Mouse (Mus musculus) forebrain, embryonic 14.5 days (tissue): ENCODE data around the gene Aaas. TPM values are rescaled to one million over a fixed set of nuclear protein-coding genes. Genes with fewer than 3 reads are reported as not detected.

Experiments used
- ATAC-seq: fragments of 200-750 bp; cut with Nextera tagmentation; 2 replicates; pipeline ENCODE4 v1.8.0; 2017; ENCODE audit warnings: mild to moderate bottlenecking, moderate library complexity
- DNase-seq: peaks from one replicate; pipeline ENCODE4 v3.0.0-alpha.2; 2015; ENCODE audit warnings: low spot score
- H3K27ac ChIP-seq: fragments of 300-500 bp; sonication (generic); 2 replicates; pipeline ENCODE4 v1.5.1; 2014; ENCODE audit warnings: low read depth, mild to moderate bottlenecking, control low read depth, low read length, moderate library complexity
- H3K27me3 ChIP-seq: fragments of 300-500 bp; sonication (generic); replicated peaks from 2 replicates; pipeline ENCODE4 v1.6.1; 2014; ENCODE audit warnings: low read length, control low read depth, mixed read lengths; ENCODE audit not compliant: control insufficient read depth, insufficient read depth
- H3K36me3 ChIP-seq: fragments of 300-500 bp; sonication (generic); 2 replicates; pipeline ENCODE4 v1.6.1; 2014; ENCODE audit warnings: low read length, control low read depth; ENCODE audit not compliant: control insufficient read depth, insufficient read depth
- H3K4me1 ChIP-seq: fragments of 300-500 bp; sonication (generic); 2 replicates; pipeline ENCODE4 v1.6.1; 2014; ENCODE audit warnings: antibody characterized with exemption, low read length, control low read depth; ENCODE audit not compliant: control insufficient read depth, insufficient read depth
- H3K4me2 ChIP-seq: fragments of 300-500 bp; sonication (generic); 2 replicates; pipeline ENCODE4 v1.6.1; 2014; ENCODE audit warnings: mild to moderate bottlenecking, control low read depth, low read length
- H3K4me3 ChIP-seq: fragments of 300-500 bp; sonication (generic); 2 replicates; pipeline ENCODE4 v1.5.1; 2014; ENCODE audit warnings: low read depth, low read length, control low read depth
- H3K9ac ChIP-seq: fragments of 300-500 bp; sonication (generic); 2 replicates; pipeline ENCODE4 v1.6.1; 2014; ENCODE audit warnings: mild to moderate bottlenecking, low read length, control low read depth, moderate library complexity
- H3K9me3 ChIP-seq: fragments of 300-500 bp; sonication (generic); replicated peaks from 2 replicates; pipeline ENCODE4 v1.6.1; 2016; ENCODE audit warnings: low read length, control low read depth, mixed read lengths; ENCODE audit not compliant: control insufficient read depth
- WGBS: fragments of 180-500 bp; shearing (Covaris S2); extraction: QIAGEN DNeasy Blood & Tissue Kit; methylation state at CpG from one replicate; pipeline ENCODE4 v1.1.7; 2014; 5-methylcytosine and 5-hydroxymethylcytosine counted together
- polyA plus RNA-seq: library from polyadenylated mRNA; unstranded; fragments of >200 nt; fragmentation: Nextera tagmentation; extraction: Ambion mirVana; gene quantifications from 2 replicates; pipeline ENCODE4 v1.2.1, GENCODE M21; 2014

Aaas gene
- polyA plus RNA-seq, 1 experiment from 2014 or later = 48.2 TPM

GRCm38 (mm10) chr15:102310074-102310845 is 40.3 kb downstream of the Aaas start:
- Histone ChIP-seq H3K4me2 (no peak overlapping the region), H3K27ac (no peak overlapping the region), H3K9me3 (no peaks in the 10 kb centered on the region), H3K9ac (no peak overlapping the region), H3K4me1 (no peaks in the 10 kb centered on the region), H3K4me3 (no peak overlapping the region), H3K27me3 (no peaks in the 10 kb centered on the region), H3K36me3 (peaks cover 76% of the 10 kb centered on the region)
- DNase-seq (no peak), ATAC-seq (no peak)
- WGBS = 89% methylated on average over 10 of the region's 10 CpGs

- 88% methylated on average over 9 of the region's 9 CpGs for WGBS
- ATAC-seq (no peak), DNase-seq (no peak)
- Histone ChIP-seq H3K27me3 (no peaks in the 10 kb centered on the region), H3K9me3 (no peaks in the 10 kb centered on the region), H3K9ac (no peak overlapping the region), H3K4me1 (no peaks in the 10 kb centered on the region), H3K36me3 (peaks cover 72% of the 10 kb centered on the region), H3K4me3 (no peak overlapping the region), H3K4me2 (no peak overlapping the region), H3K27ac (no peak overlapping the region)
Measured at GRCm38 (mm10) chr15:102308717-102309116, 41.9 kb downstream of the Aaas start.

DNA sequence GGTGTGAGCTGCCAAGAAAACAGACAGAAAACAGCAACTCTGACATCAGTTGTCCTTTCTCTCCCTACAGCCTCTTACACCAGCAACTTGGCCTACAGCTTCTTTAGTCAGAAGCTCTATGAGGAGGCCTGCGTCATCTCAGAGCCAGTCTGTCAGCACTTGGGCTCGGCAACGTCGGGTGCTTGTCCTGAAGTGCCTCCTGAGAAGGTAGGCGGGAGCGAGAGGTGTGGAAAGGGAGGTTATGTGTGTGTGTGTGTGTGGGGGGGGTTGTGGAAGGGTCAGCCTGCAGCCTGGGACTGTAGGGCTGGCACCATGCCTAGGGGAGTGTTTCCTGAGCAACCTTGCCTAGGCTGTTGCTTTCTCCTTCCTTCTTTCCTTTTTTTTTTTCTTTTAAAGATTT is 48.0 kb downstream of the Aaas start:
- no peak overlapping the region for H3K9ac ChIP-seq
- H3K36me3 ChIP-seq = peaks cover 73% of the 10 kb centered on the region
- no peaks in the 10 kb centered on the region for H3K27me3 ChIP-seq
- no peak for DNase-seq
- H3K27ac ChIP-seq = no peak overlapping the region
- no peak overlapping the region for H3K4me2 ChIP-seq
- no peaks in the 10 kb centered on the region for H3K9me3 ChIP-seq
- H3K4me3 ChIP-seq = no peak overlapping the region
- WGBS = 87% methylated on average over 6 of the region's 6 CpGs
- H3K4me1 ChIP-seq = no peaks in the 10 kb centered on the region
- ATAC-seq = no peak

DNA sequence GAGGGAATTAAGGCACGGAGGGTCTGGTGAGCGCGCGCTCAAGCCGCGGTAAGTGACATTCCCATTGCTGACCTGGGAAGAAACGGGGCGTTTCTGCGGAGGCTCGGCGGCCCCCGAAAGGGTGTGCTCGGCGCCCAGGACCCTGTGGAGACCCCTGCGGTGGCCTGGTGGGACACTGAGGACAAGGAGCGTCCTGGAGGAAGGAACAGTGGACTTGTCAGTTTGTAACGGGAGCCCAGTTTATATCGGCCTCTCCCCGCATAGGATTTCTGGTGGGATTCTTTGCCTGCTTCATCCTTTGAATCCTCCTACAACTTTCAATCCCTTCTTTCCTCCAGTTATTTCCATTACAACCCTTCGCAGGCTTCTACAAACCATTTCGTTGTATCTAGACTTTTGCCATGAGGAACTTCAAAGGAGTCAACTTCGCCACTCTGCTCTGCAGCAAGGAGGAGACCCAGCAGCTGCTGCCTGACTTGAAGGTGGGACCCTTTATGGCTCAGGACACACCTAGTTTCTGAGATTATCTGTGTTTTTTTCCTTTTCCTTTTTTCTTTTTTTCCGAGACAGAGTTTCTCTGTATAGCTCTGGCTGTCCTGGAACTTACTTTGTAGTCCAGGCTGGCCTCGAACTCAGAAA is 54.1 kb downstream of the Aaas start:
- no peak overlapping the region for H3K27ac ChIP-seq
- DNase-seq (no peak), ATAC-seq (no peak; the same call in 1 of the 2 replicates)
- peak overlapping the region; percentile 59 for H3K9ac ChIP-seq
- H3K4me3 ChIP-seq = peak overlapping the region; percentile 56
- peak overlapping the region; percentile 90 for H3K4me2 ChIP-seq
- 5% methylated on average over 24 of the region's 24 CpGs for WGBS
- H3K9me3 ChIP-seq = no peaks in the 10 kb centered on the region
- peaks cover 3% of the 10 kb centered on the region; the same call in 1 of the 2 replicates for H3K4me1 ChIP-seq
- H3K27me3 ChIP-seq = no peaks in the 10 kb centered on the region
- peaks cover 31% of the 10 kb centered on the region for H3K36me3 ChIP-seq

DNA sequence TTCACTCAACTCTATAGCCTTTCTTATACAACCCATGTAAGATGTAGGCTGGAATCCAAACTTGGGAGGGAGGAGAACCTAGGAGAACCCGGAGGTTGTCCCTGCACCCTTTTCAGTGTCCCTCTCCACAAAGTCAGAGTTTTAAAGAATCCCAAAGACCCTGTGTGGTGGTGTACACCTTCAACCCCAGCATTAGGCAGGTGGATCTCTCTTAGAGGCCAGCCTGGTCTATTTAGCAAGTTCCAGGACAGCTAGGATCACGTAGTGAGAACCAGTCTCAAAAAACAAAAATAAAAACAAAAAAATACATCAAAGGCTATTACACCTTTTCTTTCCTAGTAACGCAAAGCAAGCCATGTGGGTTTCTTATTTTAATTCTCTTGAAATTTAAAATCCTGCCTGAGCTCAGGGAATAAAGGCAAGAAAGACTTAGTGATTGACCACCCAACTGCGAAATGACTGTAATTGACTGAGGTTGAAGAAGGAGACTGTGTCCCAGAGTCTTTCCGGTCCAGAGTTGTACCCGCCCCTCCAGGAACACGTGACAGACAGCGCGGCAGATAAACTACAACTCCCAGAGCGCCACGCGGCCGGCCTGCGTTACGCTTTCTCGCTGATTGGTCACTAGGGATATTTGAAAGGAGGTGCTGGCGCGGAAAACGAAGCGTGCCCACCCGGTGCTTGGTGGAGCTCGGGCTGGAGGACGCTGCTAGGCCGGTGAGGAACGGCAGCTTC is 54.8 kb downstream of the Aaas start, which contains the start of gene Espl1:
Espl1 (plus strand) TSS at position 634 of the 735 bp plus-strand sequence.
- no peaks in the 10 kb centered on the region for H3K27me3 ChIP-seq
- peaks cover 3% of the 10 kb centered on the region; the same call in 1 of the 2 replicates for H3K4me1 ChIP-seq
- peak; percentile 98 for DNase-seq
- peak; percentile 100 for ATAC-seq
- H3K9me3 ChIP-seq = no peaks in the 10 kb centered on the region
- H3K27ac ChIP-seq = no peak within 1 kb of the TSS
- peak within 1 kb of the TSS; percentile 56 for H3K4me3 ChIP-seq
- 8% methylated on average over 25 of the region's 25 CpGs for WGBS
- peaks cover 24% of the 10 kb centered on the region for H3K36me3 ChIP-seq
- peak within 1 kb of the TSS; percentile 90 for H3K4me2 ChIP-seq
- H3K9ac ChIP-seq = peak within 1 kb of the TSS; percentile 59

Other genes starting within 250 kb of the Aaas start
- gene Spryd3, start 214.5 kb downstream of the Aaas start, polyA plus RNA-seq = 20.9 and 28.1 TPM in 2 replicates
- gene Igfbp6, start 206.4 kb downstream of the Aaas start, polyA plus RNA-seq = 1.3 and 1.6 TPM in 2 replicates
- gene Soat2, start 200.2 kb downstream of the Aaas start, polyA plus RNA-seq = not detected in 2 replicates
- gene Zfp740, start 147.5 kb downstream of the Aaas start, polyA plus RNA-seq = 52.1 and 60.4 TPM in 2 replicates
- 23.3 and 25.6 TPM in 2 replicates for gene Csad, start 146.0 kb downstream of the Aaas start, polyA plus RNA-seq
- gene Itgb7, start 118.8 kb downstream of the Aaas start, polyA plus RNA-seq = 0.38 and 0.49 TPM in 2 replicates
- 4.0 and 5.3 TPM in 2 replicates for gene Rarg, start 93.3 kb downstream of the Aaas start, polyA plus RNA-seq
- gene Gm9918, start 80.2 kb downstream of the Aaas start, polyA plus RNA-seq = not detected in 2 replicates
- gene Mfsd5, start 71.3 kb downstream of the Aaas start, polyA plus RNA-seq = 43.8 and 48.8 TPM in 2 replicates
- gene Espl1, start 54.5 kb downstream of the Aaas start, polyA plus RNA-seq = 11.5 and 13.5 TPM in 2 replicates
- gene Pfdn5, start 24.7 kb downstream of the Aaas start, polyA plus RNA-seq = 509 and 642 TPM in 2 replicates
- gene Myg1, start 19.1 kb downstream of the Aaas start, polyA plus RNA-seq = 90.9 and 108 TPM in 2 replicates
- 0.33 and 0.39 TPM in 2 replicates for gene Sp7, start 16.4 kb upstream of the Aaas start, polyA plus RNA-seq
- 6.6 and 7.0 TPM in 2 replicates for gene Sp1, start 55.4 kb upstream of the Aaas start, polyA plus RNA-seq
- 0.11 and 0.25 TPM in 2 replicates for gene Amhr2, start 94.6 kb upstream of the Aaas start, polyA plus RNA-seq
- gene Prr13, start 108.3 kb upstream of the Aaas start, polyA plus RNA-seq = 103 and 116 TPM in 2 replicates
- 187 and 226 TPM in 2 replicates for gene Pcbp2, start 119.8 kb upstream of the Aaas start, polyA plus RNA-seq
- 13.4 TPM in 1 of 2 replicates, not detected in the other for gene Gm10337, start 153.0 kb upstream of the Aaas start, polyA plus RNA-seq
- gene Map3k12, start 166.3 kb upstream of the Aaas start, polyA plus RNA-seq = 28.6 and 36.9 TPM in 2 replicates
- 83.9 and 90.7 TPM in 2 replicates for gene Tarbp2, start 167.4 kb upstream of the Aaas start, polyA plus RNA-seq
- gene Npff, start 174.2 kb upstream of the Aaas start, polyA plus RNA-seq = 1.3 and 1.4 TPM in 2 replicates